Mouse (Mus musculus): ENCODE data around the gene Lrrc4. TPM values are rescaled to one million over a fixed set of nuclear protein-coding genes. Genes with fewer than 3 reads are reported as not detected.

Lrrc4 gene
- polyA plus RNA-seq, 1 experiment from 2014 or later: 0.42 TPM

- Histone ChIP-seq H3K36me3 (no peaks in the 10 kb centered on the region), H3K9me3 (no peaks in the 10 kb centered on the region)
Observed at GRCm38 (mm10) chr6:28735116-28735515, 96.4 kb downstream of the Lrrc4 start.

GRCm38 (mm10) chr6:28733884-28734647 is 97.5 kb downstream of the Lrrc4 start:
- Histone ChIP-seq H3K27me3 (no peaks in the 10 kb centered on the region), H3K27ac (no peak overlapping the region), H3K9ac (no peak overlapping the region), H3K4me3 (no peak overlapping the region), H3K36me3 (no peaks in the 10 kb centered on the region), H3K4me1 (peaks cover 10% of the 10 kb centered on the region), H3K9me3 (no peaks in the 10 kb centered on the region), H3K4me2 (replicated peaks) (no peak overlapping the region)
- WGBS: 84% methylated on average over 5 of the region's 5 CpGs
- no peak for ATAC-seq (ENCODE audit: low FRiP score, low read depth)

More at GRCm38 (mm10) chr6:28735116-28735515, 96.4 kb downstream of the Lrrc4 start:
- H3K4me1 ChIP-seq: no peaks in the 10 kb centered on the region
- no peak overlapping the region for H3K27ac ChIP-seq
- H3K27me3 ChIP-seq: no peaks in the 10 kb centered on the region
- ATAC-seq (ENCODE audit: low FRiP score, low read depth): no peak
- H3K9ac ChIP-seq: no peak overlapping the region
- H3K4me3 ChIP-seq: no peak overlapping the region
- no peak overlapping the region for H3K4me2 ChIP-seq (replicated peaks)
- WGBS: 73% methylated on average over 9 of the region's 9 CpGs

- Histone ChIP-seq H3K4me1 (peaks cover 15% of the 10 kb centered on the region), H3K27ac (no peak overlapping the region), H3K9me3 (no peaks in the 10 kb centered on the region), H3K4me2 (replicated peaks) (no peak overlapping the region), H3K27me3 (no peaks in the 10 kb centered on the region), H3K36me3 (0 out of 2 replicates have a peak, but pooled peaks cover under 1% of the 10 kb centered on the region), H3K4me3 (no peak overlapping the region), H3K9ac (no peak overlapping the region)
- no peak for ATAC-seq (ENCODE audit: low FRiP score, low read depth)
- WGBS: 89% methylated on average over 6 of the region's 6 CpGs
Observed at GRCm38 (mm10) chr6:28731246-28731645, 100.3 kb downstream of the Lrrc4 start.

GRCm38 (mm10) chr6:28729649-28730048 is 101.9 kb downstream of the Lrrc4 start:
- Histone ChIP-seq H3K27me3 (no peaks in the 10 kb centered on the region), H3K4me3 (no peak overlapping the region), H3K27ac (no peak overlapping the region), H3K4me2 (replicated peaks) (no peak overlapping the region), H3K9me3 (no peaks in the 10 kb centered on the region), H3K4me1 (peaks cover 15% of the 10 kb centered on the region), H3K9ac (no peak overlapping the region), H3K36me3 (peaks cover 10% of the 10 kb centered on the region)
- no peak for ATAC-seq (ENCODE audit: low FRiP score, low read depth)
- 52% methylated on average over 2 of the region's 2 CpGs for WGBS

GRCm38 (mm10) chr6:28729236-28729635 is 102.3 kb downstream of the Lrrc4 start:
- Histone ChIP-seq H3K4me2 (replicated peaks) (no peak overlapping the region), H3K27me3 (no peaks in the 10 kb centered on the region), H3K4me1 (peaks cover 15% of the 10 kb centered on the region), H3K36me3 (peaks cover 10% of the 10 kb centered on the region), H3K9ac (no peak overlapping the region), H3K9me3 (no peaks in the 10 kb centered on the region), H3K27ac (no peak overlapping the region), H3K4me3 (no peak overlapping the region)
- no peak for ATAC-seq (ENCODE audit: low FRiP score, low read depth)
- WGBS: 23% methylated on average over 3 of the region's 3 CpGs

- no peak overlapping the region for H3K9ac ChIP-seq
- H3K27ac ChIP-seq: no peak overlapping the region
- WGBS: 89% methylated on average over 5 of the region's 5 CpGs
- ATAC-seq (ENCODE audit: low FRiP score, low read depth): no peak
- H3K27me3 ChIP-seq: no peaks in the 10 kb centered on the region
- H3K4me1 ChIP-seq: peaks cover 12% of the 10 kb centered on the region
- no peak overlapping the region for H3K4me2 ChIP-seq (replicated peaks)
- H3K36me3 ChIP-seq: peaks cover 13% of the 10 kb centered on the region
- H3K9me3 ChIP-seq: no peaks in the 10 kb centered on the region
- H3K4me3 ChIP-seq: no peak overlapping the region
Observed at GRCm38 (mm10) chr6:28724776-28725175, 106.8 kb downstream of the Lrrc4 start.

GRCm38 (mm10) chr6:28723059-28723458 is 108.5 kb downstream of the Lrrc4 start:
- no peak for ATAC-seq (ENCODE audit: low FRiP score, low read depth)
- Histone ChIP-seq H3K27me3 (no peaks in the 10 kb centered on the region), H3K4me1 (no peaks in the 10 kb centered on the region), H3K4me2 (replicated peaks) (no peak overlapping the region), H3K9me3 (no peaks in the 10 kb centered on the region), H3K9ac (no peak overlapping the region), H3K36me3 (peaks cover 13% of the 10 kb centered on the region), H3K4me3 (no peak overlapping the region), H3K27ac (no peak overlapping the region)
- whole genome bisulfite sequencing: 30% methylated on average over 2 of the region's 2 CpGs

GRCm38 (mm10) chr6:28720391-28721171 is 111.0 kb downstream of the Lrrc4 start:
- Histone ChIP-seq H3K9ac (no peak overlapping the region), H3K9me3 (no peaks in the 10 kb centered on the region), H3K4me1 (no peaks in the 10 kb centered on the region), H3K27me3 (no peaks in the 10 kb centered on the region), H3K4me2 (replicated peaks) (no peak overlapping the region), H3K27ac (no peak overlapping the region), H3K4me3 (no peak overlapping the region), H3K36me3 (peaks cover 6% of the 10 kb centered on the region)
- no peak for ATAC-seq (ENCODE audit: low FRiP score, low read depth)
- 87% methylated on average over 9 of the region's 9 CpGs for WGBS

- ATAC-seq (ENCODE audit: low FRiP score, low read depth): no peak
- 50% methylated on average over 4 of the region's 4 CpGs for WGBS
- H3K9me3 ChIP-seq: no peaks in the 10 kb centered on the region
Observed at GRCm38 (mm10) chr6:28717845-28718237, 113.7 kb downstream of the Lrrc4 start.

GRCm38 (mm10) chr6:28717203-28717844 is 114.2 kb downstream of the Lrrc4 start:
- ATAC-seq (ENCODE audit: low FRiP score, low read depth): no peak
- H3K27me3 ChIP-seq: no peaks in the 10 kb centered on the region
- 56% methylated on average over 7 of the region's 7 CpGs for WGBS

More at GRCm38 (mm10) chr6:28717845-28718237, 113.7 kb downstream of the Lrrc4 start:
- Histone ChIP-seq H3K4me3 (no peak overlapping the region), H3K4me2 (replicated peaks) (no peak overlapping the region), H3K36me3 (no peaks in the 10 kb centered on the region), H3K4me1 (no peaks in the 10 kb centered on the region), H3K27ac (no peak overlapping the region), H3K9ac (no peak overlapping the region), H3K27me3 (no peaks in the 10 kb centered on the region)

GRCm38 (mm10) chr6:28710035-28710434 is 121.5 kb downstream of the Lrrc4 start:
- H3K4me1 ChIP-seq: peaks cover 19% of the 10 kb centered on the region
- WGBS: 35% methylated on average over 2 of the region's 2 CpGs
- no peaks in the 10 kb centered on the region for H3K27me3 ChIP-seq
- ATAC-seq (ENCODE audit: low FRiP score, low read depth): no peak
- H3K4me2 ChIP-seq (replicated peaks): no peak overlapping the region
- H3K36me3 ChIP-seq: peaks cover 37% of the 10 kb centered on the region
- H3K9ac ChIP-seq: no peak overlapping the region
- no peaks in the 10 kb centered on the region for H3K9me3 ChIP-seq
- no peak overlapping the region for H3K27ac ChIP-seq
- H3K4me3 ChIP-seq: no peak overlapping the region

More at GRCm38 (mm10) chr6:28717203-28717844, 114.2 kb downstream of the Lrrc4 start:
- no peak overlapping the region for H3K4me3 ChIP-seq
- H3K36me3 ChIP-seq: peaks cover 3% of the 10 kb centered on the region; the same call in 1 of the 2 replicates
- no peaks in the 10 kb centered on the region for H3K4me1 ChIP-seq
- H3K4me2 ChIP-seq (replicated peaks): no peak overlapping the region
- H3K9ac ChIP-seq: no peak overlapping the region
- no peak overlapping the region for H3K27ac ChIP-seq
- no peaks in the 10 kb centered on the region for H3K9me3 ChIP-seq
